Mouse (Mus musculus) cortical plate, adult 2 months (tissue): ENCODE results near the gene Tmem150a.
A peak's percentile ranks its signal among the peaks of the same experiment; 100 is the strongest.

ENCODE experiments used
- CTCF ChIP-seq: fragments of 200-500 bp; IDR thresholded peaks from 2 replicates; pipeline ENCODE4 v1.5.1; 2011; ENCODE audit warnings: mild to moderate bottlenecking, control low read depth, low read length; ENCODE audit not compliant: insufficient read depth; ENCODE audit errors: extremely low read depth
- POLR2A ChIP-seq: fragments of 200-500 bp; IDR thresholded peaks from 2 replicates; pipeline ENCODE4 v1.6.1; 2011; ENCODE audit warnings: mild to moderate bottlenecking, low read length, control low read depth; ENCODE audit not compliant: insufficient read depth; ENCODE audit errors: extremely low read depth

- TF ChIP-seq CTCF, result no peak
- peak; percentile 69; the same call in 1 of the 2 replicates for TF ChIP-seq POLR2A
Measured at GRCm38 (mm10) chr6:72347166-72347941, 7.9 kb upstream of the Tmem150a start, which contains the start of gene 0610030E20Rik.
